Mouse (Mus musculus) neutrophil, adult 59 days (primary cell): ENCODE measurements around the gene Olfr1032. TPM values are rescaled to one million over a fixed set of nuclear protein-coding genes. Genes with fewer than 3 reads are reported as not detected.

Experiments used
- total RNA-seq, 2 experiments: library from RNA; stranded (reverse); gene quantifications; 1 replicate in 1 of 2; 2 replicates in 1 of 2; pipeline ENCODE4 v1.2.4; 2023

Olfr1032 gene
- total RNA-seq, result not detected

GRCm38 (mm10) chr2:86005240-86005639 lies at the start of gene Olfr1032:
TSS of gene Olfr1032 (plus strand) at chr2:86005540.

DNA sequence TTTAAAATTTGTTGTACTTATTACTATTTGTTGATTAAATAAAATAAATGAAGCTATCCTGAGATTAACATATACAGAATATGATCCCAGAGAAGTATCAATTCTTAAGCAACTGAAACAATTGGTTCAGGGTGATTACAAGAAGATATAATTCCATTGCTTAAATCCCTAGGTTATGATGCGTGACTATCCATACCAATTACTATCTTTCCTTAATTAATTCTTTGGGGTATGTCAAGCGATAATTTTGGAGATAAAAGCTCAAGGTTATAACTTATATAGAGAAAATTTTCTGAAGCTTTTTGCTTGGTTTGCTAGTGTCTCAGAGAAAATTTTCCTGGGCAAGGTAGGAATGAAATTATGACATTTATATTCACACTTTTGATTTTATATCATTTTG lies 31.7 kb upstream of the Olfr1032 start, which contains the start of gene Olfr1029:
Gene Olfr1029 (plus strand): TSS at position 301 of the 400 bp plus-strand sequence.

DNA sequence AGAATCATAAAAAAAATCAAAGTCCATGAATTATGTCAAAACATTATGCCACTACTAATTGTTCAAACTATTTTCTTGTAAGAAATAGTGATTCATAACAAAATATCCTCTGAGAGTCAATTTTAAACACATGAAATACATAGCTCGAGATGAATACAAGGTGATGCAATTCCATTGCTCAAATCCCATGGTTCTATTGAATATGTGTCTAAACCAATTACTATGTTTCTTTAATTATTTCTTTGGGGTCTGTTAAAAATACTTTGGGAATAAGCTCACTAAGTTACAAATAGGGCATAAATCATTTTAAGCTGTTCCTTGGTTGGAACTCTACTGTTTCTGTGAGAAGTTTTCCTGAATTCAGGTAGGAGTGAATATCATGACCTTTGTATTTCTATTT lies 26.4 kb upstream of the Olfr1032 start, which contains the start of gene Olfr1030:
Gene Olfr1030 (plus strand): TSS at position 301 of the 400 bp plus-strand sequence.

DNA sequence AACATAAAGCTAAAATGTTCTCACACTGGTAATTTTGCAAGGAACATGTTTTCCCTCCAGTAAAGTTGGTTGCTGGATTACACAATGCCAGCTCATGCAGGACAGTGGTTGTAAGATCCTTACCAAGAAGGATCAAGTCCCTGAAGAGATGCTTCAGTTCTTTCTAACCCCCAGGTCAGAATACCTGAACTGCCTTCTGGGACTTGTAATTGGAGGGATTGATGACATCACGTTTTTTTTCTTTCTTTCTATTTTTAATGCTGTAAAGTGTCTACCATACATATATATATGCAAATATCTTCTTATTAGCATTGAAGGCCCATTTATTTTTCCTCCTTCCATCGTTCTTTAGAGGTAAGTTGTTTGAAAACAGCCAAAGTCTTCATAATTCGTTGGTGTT lies 15.3 kb upstream of the Olfr1032 start, which contains the start of gene Olfr1031:
Gene Olfr1031 (plus strand): TSS at position 301 of the 400 bp plus-strand sequence.

DNA sequence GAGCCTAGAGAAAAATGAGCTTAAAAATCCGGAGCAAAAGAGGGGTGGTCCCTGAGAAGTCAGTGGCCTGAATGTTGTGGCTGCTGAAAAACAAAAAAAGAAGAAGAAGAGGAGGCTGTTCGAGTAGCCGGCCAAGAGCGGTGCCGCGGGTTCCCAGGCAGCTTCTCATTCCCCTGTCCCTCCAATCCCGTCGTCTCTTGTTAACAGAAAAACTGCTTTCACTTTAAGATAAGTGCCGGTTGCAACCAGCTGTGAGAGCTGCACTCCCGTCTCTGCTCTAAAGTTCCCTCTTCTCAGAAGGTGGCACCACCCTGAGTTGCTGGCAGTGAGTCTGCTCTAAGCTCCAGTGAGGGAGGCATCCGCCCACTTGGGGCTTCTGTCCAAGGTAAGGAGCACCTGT lies 15.1 kb downstream of the Olfr1032 start, which contains the start of gene Olfr1033:
Gene Olfr1033 (plus strand): TSS at position 228 of the 400 bp plus-strand sequence.

DNA sequence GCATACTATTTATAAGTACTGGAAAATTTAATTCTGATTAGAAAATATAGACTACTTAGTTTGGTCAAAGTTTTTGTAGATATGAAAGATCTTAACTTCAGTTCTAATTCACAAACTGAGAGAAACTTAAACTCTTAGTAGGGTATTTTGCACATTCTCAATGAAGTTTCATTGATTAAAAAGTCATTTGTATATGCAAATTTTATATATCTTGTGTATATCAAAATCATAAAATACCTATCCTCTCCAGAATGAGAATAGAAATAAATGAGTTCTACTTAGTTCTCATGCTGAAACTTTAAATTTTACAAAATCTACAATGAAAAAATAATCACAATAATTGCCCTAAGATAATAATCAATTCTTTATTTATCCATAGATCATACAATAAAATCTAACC lies 40.2 kb downstream of the Olfr1032 start, which contains the start of gene Olfr1034:
Gene Olfr1034 (plus strand): TSS at position 301 of the 400 bp plus-strand sequence.

Other genes starting within 250 kb of the Olfr1032 start
- not detected for gene Olfr1012, start 242.8 kb upstream of the Olfr1032 start, total RNA-seq
- not detected for gene Olfr1013, start 238.4 kb upstream of the Olfr1032 start, total RNA-seq
- gene Olfr1014, start 232.8 kb upstream of the Olfr1032 start, total RNA-seq, result not detected
- not detected for gene Olfr1015, start 223.5 kb upstream of the Olfr1032 start, total RNA-seq
- gene Olfr1016, start 203.0 kb upstream of the Olfr1032 start, total RNA-seq, result not detected
- gene Olfr1018, start 187.1 kb upstream of the Olfr1032 start, total RNA-seq, result not detected
- not detected for gene Olfr1019, start 160.1 kb upstream of the Olfr1032 start, total RNA-seq
- not detected for gene Olfr1020, start 158.5 kb upstream of the Olfr1032 start, total RNA-seq
- not detected for gene Olfr1022, start 136.9 kb upstream of the Olfr1032 start, total RNA-seq
- not detected for gene Olfr1023, start 119.9 kb upstream of the Olfr1032 start, total RNA-seq
- gene Olfr1024, start 100.5 kb upstream of the Olfr1032 start, total RNA-seq, result not detected
- not detected for gene Olfr1025-ps1, start 90.3 kb upstream of the Olfr1032 start, total RNA-seq
- gene Olfr1026, start 84.0 kb upstream of the Olfr1032 start, total RNA-seq, result not detected
- not detected for gene Olfr1028, start 55.1 kb upstream of the Olfr1032 start, total RNA-seq
- not detected for gene Olfr1029, start 31.6 kb upstream of the Olfr1032 start, total RNA-seq
- not detected for gene Olfr1030, start 26.3 kb upstream of the Olfr1032 start, total RNA-seq
- gene Olfr1031, start 15.2 kb upstream of the Olfr1032 start, total RNA-seq, result not detected
- gene Olfr1033, start 15.1 kb downstream of the Olfr1032 start, total RNA-seq, result not detected
- not detected for gene Olfr1034, start 40.3 kb downstream of the Olfr1032 start, total RNA-seq
- gene Olfr1036, start 68.5 kb downstream of the Olfr1032 start, total RNA-seq, result not detected
- gene Olfr1037, start 81.8 kb downstream of the Olfr1032 start, total RNA-seq, result not detected
- not detected for gene Olfr1039, start 130.4 kb downstream of the Olfr1032 start, total RNA-seq
- not detected for gene Olfr1040, start 141.2 kb downstream of the Olfr1032 start, total RNA-seq
- gene Olfr1042, start 156.3 kb downstream of the Olfr1032 start, total RNA-seq, result not detected
- not detected for gene Olfr1043, start 162.0 kb downstream of the Olfr1032 start, total RNA-seq
- not detected for gene Olfr1044, start 172.3 kb downstream of the Olfr1032 start, total RNA-seq
- gene Olfr52, start 180.1 kb downstream of the Olfr1032 start, total RNA-seq, result not detected
- gene Olfr1045, start 197.5 kb downstream of the Olfr1032 start, total RNA-seq, result not detected
- not detected for gene Olfr1046, start 213.8 kb downstream of the Olfr1032 start, total RNA-seq
- gene Olfr1047, start 225.9 kb downstream of the Olfr1032 start, total RNA-seq, result not detected
- gene Olfr1048, start 234.7 kb downstream of the Olfr1032 start, total RNA-seq, result not detected